ENCODE assay signal across 8 mouse cellular contexts in the genomic region with DNA sequence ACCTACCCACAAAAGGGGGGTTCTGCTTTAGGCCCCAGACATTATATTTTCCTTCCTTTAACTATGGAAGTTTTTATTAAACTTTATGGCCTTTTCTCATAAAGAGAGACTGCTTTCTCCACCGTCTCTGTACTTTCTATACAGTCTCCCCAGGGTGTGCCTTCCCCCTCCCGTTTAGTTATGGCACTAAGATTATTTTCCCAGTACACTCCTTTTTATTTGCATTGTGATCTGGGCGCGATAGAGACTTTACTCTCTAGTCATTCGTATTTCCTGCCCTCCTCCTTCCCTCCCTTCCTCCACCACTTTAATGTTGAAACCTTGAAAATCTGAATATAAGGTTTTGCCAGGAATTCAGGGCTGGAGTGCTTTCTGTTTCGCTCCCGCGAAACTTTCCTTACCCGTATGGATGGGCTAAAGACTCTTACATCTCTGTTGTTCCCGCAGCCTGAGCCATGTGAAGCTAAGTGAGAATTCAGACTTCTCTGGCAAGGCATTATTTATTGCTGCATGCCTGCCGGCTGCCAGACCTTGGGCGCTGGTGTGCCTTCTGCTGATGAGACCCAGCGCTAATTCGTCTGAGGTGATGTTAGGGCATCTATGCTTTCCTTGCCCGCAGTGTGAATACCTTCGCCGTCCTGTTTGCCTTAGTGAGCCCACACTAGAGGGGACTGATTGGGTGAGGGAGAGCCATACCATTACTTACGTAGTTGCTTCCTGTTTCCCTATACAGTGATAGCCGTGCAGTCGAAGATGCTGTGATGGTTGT.
DNase-seq lines count a peak whose midpoint lies in the region; ATAC-seq lines count a peak whose summit lies in the region.

No protein-coding gene starts in this region.

- peak; percentile 29; the same call in 1 of the 2 replicates for ATAC-seq in hindbrain, embryonic 16.5 days
- ATAC-seq in hindbrain, embryonic 11.5 days (ENCODE audit: low FRiP score), result no peak
- ATAC-seq in limb, embryonic 13.5 days (ENCODE audit: low FRiP score, low read depth), result peak; percentile 16; the same call in 1 of the 2 replicates

- 65% methylated on average over 20 of the region's 20 CpGs for WGBS in hindbrain, embryonic 16.5 days
- WGBS in hindbrain, embryonic 11.5 days, result 85% methylated on average over 20 of the region's 20 CpGs
- WGBS in limb, embryonic 13.5 days, result 42% methylated on average over 20 of the region's 20 CpGs

- no peaks in the 10 kb centered on the region for H3K27me3 ChIP-seq in hindbrain, embryonic 16.5 days (replicated peaks; ENCODE audit: control insufficient read depth, insufficient read depth, low read length)
- H3K27me3 ChIP-seq in hindbrain, embryonic 11.5 days (ENCODE audit: control insufficient read depth, insufficient read depth, low read length), result no peaks in the 10 kb centered on the region
- H3K27me3 ChIP-seq in limb, embryonic 13.5 days, result no peaks in the 10 kb centered on the region

- no peak overlapping the region for H3K9ac ChIP-seq in hindbrain, embryonic 16.5 days (ENCODE audit: low read depth, low read length)
- H3K9ac ChIP-seq in hindbrain, embryonic 11.5 days (ENCODE audit: low read depth, low read length), result no peak overlapping the region
- peak overlapping the region; percentile 31; the same call in 1 of the 2 replicates for H3K9ac ChIP-seq in limb, embryonic 13.5 days

- no peak overlapping the region for H3K4me2 ChIP-seq in hindbrain, embryonic 16.5 days (ENCODE audit: low read length)
- H3K4me2 ChIP-seq in hindbrain, embryonic 11.5 days (replicated peaks; ENCODE audit: low read depth, low read length), result no peak overlapping the region
- H3K4me2 ChIP-seq in limb, embryonic 13.5 days (replicated peaks), result peak overlapping the region; percentile 49

- DNase-seq in adrenal gland, adult (ENCODE audit: inconsistent age in 2 of 2, low spot score in 1 of 2), result peak; percentile 42 to 78
- no peak for DNase-seq in adrenal gland, postnatal 4 days (ENCODE audit: low spot score in 2 of 2)
- DNase-seq in hindbrain, embryonic 11.5 days (ENCODE audit: low spot score), result no peak
- DNase-seq in adrenal gland, adult 2 months, result peak; percentile 57
- no peak for DNase-seq in spleen, postnatal 36 days (ENCODE audit: low spot score in 2 of 2)
- DNase-seq in ovary, postnatal 10 days (ENCODE audit: low spot score), result no peak

- peaks cover 15% of the 10 kb centered on the region for H3K4me1 ChIP-seq in hindbrain, embryonic 16.5 days (ENCODE audit: control insufficient read depth, insufficient read depth, low read depth, low read length)
- no peaks in the 10 kb centered on the region; the same call in 1 of the 2 replicates for H3K4me1 ChIP-seq in hindbrain, embryonic 11.5 days (replicated peaks; ENCODE audit: control insufficient read depth, insufficient read depth, low read length)
- peaks cover 51% of the 10 kb centered on the region for H3K4me1 ChIP-seq in limb, embryonic 13.5 days

- no peaks in the 10 kb centered on the region for H3K36me3 ChIP-seq in hindbrain, embryonic 16.5 days (ENCODE audit: control insufficient read depth, insufficient read depth, low read length)
- H3K36me3 ChIP-seq in hindbrain, embryonic 11.5 days (ENCODE audit: control insufficient read depth, insufficient read depth, low read length), result no peaks in the 10 kb centered on the region
- H3K36me3 ChIP-seq in limb, embryonic 13.5 days, result no peaks in the 10 kb centered on the region

- H3K9me3 ChIP-seq in hindbrain, embryonic 16.5 days (ENCODE audit: control insufficient read depth, low read length), result no peaks in the 10 kb centered on the region
- H3K9me3 ChIP-seq in hindbrain, embryonic 11.5 days (ENCODE audit: control insufficient read depth, low read length), result no peaks in the 10 kb centered on the region
- H3K9me3 ChIP-seq in limb, embryonic 13.5 days, result no peaks in the 10 kb centered on the region

- no peak overlapping the region for H3K27ac ChIP-seq in hindbrain, embryonic 16.5 days (ENCODE audit: low read depth, low read length)
- no peak overlapping the region for H3K27ac ChIP-seq in hindbrain, embryonic 11.5 days (ENCODE audit: low read depth, low read length)
- peak overlapping the region; percentile 61; the same call in 1 of the 2 replicates for H3K27ac ChIP-seq in limb, embryonic 13.5 days

- no peak overlapping the region for H3K4me3 ChIP-seq in hindbrain, embryonic 16.5 days (ENCODE audit: low read length)
- H3K4me3 ChIP-seq in hindbrain, embryonic 11.5 days (ENCODE audit: low read depth, low read length), result no peak overlapping the region
- H3K4me3 ChIP-seq in limb, embryonic 13.5 days, result peak overlapping the region; percentile 8

Comparison
In these comparisons a context has a peak if more than half of its experiments do, and no peak if none do; other contexts are left out.
1. DNase-seq: peak in adrenal gland, adult (2 of 2) and adrenal gland, adult 2 months (single experiment); none in adrenal gland, postnatal 4 days (0 of 2), hindbrain, embryonic 11.5 days (single experiment), spleen, postnatal 36 days (0 of 2) and ovary, postnatal 10 days (single experiment).